Mouse (Mus musculus) cerebellum, postnatal 10 days (tissue): ENCODE data around the gene 2610507B11Rik.

Experiments used
- DNase-seq, 2 experiments: peaks; one replicate each; pipeline ENCODE4 v3.0.0; 2021; ENCODE audit warnings: mixed read lengths in 2 of 2

Gene 2610507B11Rik

GRCm38 (mm10) chr11:78289146-78289763 is 27.7 kb downstream of the 2610507B11Rik start:
- DNase-seq = no peak

GRCm38 (mm10) chr11:78290654-78291053 is 29.1 kb downstream of the 2610507B11Rik start, which contains the start of gene BC030499:
BC030499 (plus strand) TSS chr11:78290841.
- no peak for DNase-seq

GRCm38 (mm10) chr11:78294585-78294984 is 33.0 kb downstream of the 2610507B11Rik start:
- no peak for DNase-seq

GRCm38 (mm10) chr11:78300917-78301316 is 39.4 kb downstream of the 2610507B11Rik start:
- no peak for DNase-seq

- peak; percentile 92 to 94 for DNase-seq
Observed at GRCm38 (mm10) chr11:78301357-78302084, 40.0 kb downstream of the 2610507B11Rik start, which contains the start of gene Spag5. Spag5 (plus strand) TSS chr11:78301529.

- no peak for DNase-seq
Observed at GRCm38 (mm10) chr11:78305272-78305671, 43.7 kb downstream of the 2610507B11Rik start.

- DNase-seq = no peak
Observed at GRCm38 (mm10) chr11:78310861-78311511, 49.4 kb downstream of the 2610507B11Rik start.

GRCm38 (mm10) chr11:78313662-78314061 is 52.1 kb downstream of the 2610507B11Rik start:
- no peak for DNase-seq

- DNase-seq = no peak
Observed at GRCm38 (mm10) chr11:78318411-78318810, 56.9 kb downstream of the 2610507B11Rik start.

- DNase-seq = peak; percentile 47 to 59
Observed at GRCm38 (mm10) chr11:78322076-78322831, 60.7 kb downstream of the 2610507B11Rik start.

GRCm38 (mm10) chr11:78322860-78323259 is 61.3 kb downstream of the 2610507B11Rik start, which contains the start of gene Aldoc:
Aldoc (plus strand) TSS chr11:78322968.
- peak; percentile 75 to 79 for DNase-seq

- peak; percentile 90 to 91 for DNase-seq
Observed at GRCm38 (mm10) chr11:78324000-78324785, 62.6 kb downstream of the 2610507B11Rik start.

GRCm38 (mm10) chr11:78324965-78325364 is 63.4 kb downstream of the 2610507B11Rik start:
- DNase-seq = peak; percentile 64 to 66

- DNase-seq = no peak
Observed at GRCm38 (mm10) chr11:78327215-78327614, 65.7 kb downstream of the 2610507B11Rik start.

GRCm38 (mm10) chr11:78327634-78328511 is 66.3 kb downstream of the 2610507B11Rik start, which contains the start of gene Pigs:
Pigs (plus strand) TSS chr11:78328415.
- DNase-seq = peak; percentile 99

- no peak for DNase-seq
Observed at GRCm38 (mm10) chr11:78328512-78329056, 67.0 kb downstream of the 2610507B11Rik start.

- no peak for DNase-seq
Observed at GRCm38 (mm10) chr11:78332676-78333075, 71.1 kb downstream of the 2610507B11Rik start.

- no peak for DNase-seq
Observed at GRCm38 (mm10) chr11:78333992-78334391, 72.4 kb downstream of the 2610507B11Rik start.

GRCm38 (mm10) chr11:78337040-78337439 is 75.5 kb downstream of the 2610507B11Rik start:
- no peak for DNase-seq
